Mouse (Mus musculus) urinary bladder, postnatal 10 days (tissue): ENCODE data around the gene Tnfaip1.
A peak's percentile ranks its signal among the peaks of the same experiment; 100 is the strongest.

Source experiments
- DNase-seq: peaks from one replicate; pipeline ENCODE4 v3.0.0; 2022; ENCODE audit warnings: low spot score

The Tnfaip1 gene

DNA sequence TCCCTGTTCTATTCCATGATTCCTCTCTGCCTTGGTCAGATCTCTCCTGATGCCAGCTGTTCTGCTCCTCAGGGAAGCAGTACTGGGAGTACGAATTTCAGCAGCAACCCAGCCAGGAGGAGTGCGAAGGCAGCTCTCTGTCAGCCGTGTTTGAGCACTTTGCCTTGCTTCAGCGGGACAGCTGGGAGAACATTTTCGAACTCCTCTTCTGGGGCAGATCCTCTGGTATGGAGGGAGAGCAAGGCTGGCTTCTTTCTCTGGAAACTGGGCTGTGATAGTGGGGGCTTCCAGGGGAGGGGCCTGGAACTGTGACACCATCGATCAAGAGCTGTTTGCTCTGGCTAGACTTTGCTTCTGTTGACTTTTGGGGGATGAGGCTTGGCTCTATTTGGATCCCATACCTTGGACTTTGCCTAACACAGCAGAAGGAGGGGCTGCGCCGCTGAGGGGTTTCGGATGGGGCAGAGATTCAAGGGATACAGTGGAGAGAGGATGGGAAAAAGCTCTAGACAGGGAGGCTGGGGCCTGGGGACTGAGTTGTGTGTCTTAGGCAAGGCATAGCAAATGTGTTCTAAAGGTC, 35.4 kb downstream of the Tnfaip1 start:
- DNase-seq: no peak

GRCm38 (mm10) chr11:78499543-78499942, 36.6 kb downstream of the Tnfaip1 start:
- no peak for DNase-seq

- no peak for DNase-seq
Observed at GRCm38 (mm10) chr11:78499004-78499403, 37.1 kb downstream of the Tnfaip1 start, which contains the start of gene Vtn. Vtn (plus strand) TSS chr11:78499091.

- DNase-seq: peak; percentile 38
Observed at GRCm38 (mm10) chr11:78497544-78498522, 38.3 kb downstream of the Tnfaip1 start, which contains the start of gene Sarm1. Sarm1 (minus strand) TSS chr11:78497754.

GRCm38 (mm10) chr11:78497071-78497541, 39.0 kb downstream of the Tnfaip1 start:
- DNase-seq: no peak

- no peak for DNase-seq
Observed at GRCm38 (mm10) chr11:78495904-78496303, 40.2 kb downstream of the Tnfaip1 start.

DNA sequence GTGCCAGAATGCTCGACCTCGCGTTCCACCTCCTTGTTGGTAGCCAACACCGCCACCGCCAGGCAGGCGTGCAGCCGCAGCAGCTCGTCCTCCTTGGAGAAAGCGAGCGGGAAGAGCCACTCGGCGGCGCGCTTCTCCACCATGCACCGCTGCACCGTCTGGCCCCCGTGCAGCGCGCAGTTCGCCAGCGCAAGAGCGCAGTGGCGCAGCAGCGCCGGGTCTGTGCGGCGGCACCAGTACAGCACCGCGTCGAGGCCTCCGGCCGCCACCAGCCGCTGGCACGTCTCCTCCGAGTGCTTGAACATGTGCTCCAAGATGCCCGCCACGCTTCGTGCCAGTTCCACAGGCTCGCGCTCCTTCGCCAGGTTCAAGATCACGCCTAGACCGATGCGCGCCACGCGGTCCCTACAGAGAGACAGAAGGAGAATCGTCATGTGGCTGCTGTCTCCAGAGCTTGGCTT, 45.3 kb downstream of the Tnfaip1 start:
- no peak for DNase-seq

GRCm38 (mm10) chr11:78488168-78488567, 48.0 kb downstream of the Tnfaip1 start:
- no peak for DNase-seq

- no peak for DNase-seq
Observed at GRCm38 (mm10) chr11:78483639-78484038, 52.5 kb downstream of the Tnfaip1 start.

GRCm38 (mm10) chr11:78475289-78475688, 60.8 kb downstream of the Tnfaip1 start:
- DNase-seq: no peak
